Mouse (Mus musculus): ENCODE results near the gene C1ra. TPM values are rescaled to one million over a fixed set of nuclear protein-coding genes. Genes with fewer than 3 reads are reported as not detected.
"Not testable (repeated sequence)": the region's sequence is repeated elsewhere in the genome, so short reads cannot be mapped to it uniquely, and the experiment has no call there.

C1ra gene
- polyA plus RNA-seq, 1 experiment from 2014 or later = 0.55 TPM

DNA sequence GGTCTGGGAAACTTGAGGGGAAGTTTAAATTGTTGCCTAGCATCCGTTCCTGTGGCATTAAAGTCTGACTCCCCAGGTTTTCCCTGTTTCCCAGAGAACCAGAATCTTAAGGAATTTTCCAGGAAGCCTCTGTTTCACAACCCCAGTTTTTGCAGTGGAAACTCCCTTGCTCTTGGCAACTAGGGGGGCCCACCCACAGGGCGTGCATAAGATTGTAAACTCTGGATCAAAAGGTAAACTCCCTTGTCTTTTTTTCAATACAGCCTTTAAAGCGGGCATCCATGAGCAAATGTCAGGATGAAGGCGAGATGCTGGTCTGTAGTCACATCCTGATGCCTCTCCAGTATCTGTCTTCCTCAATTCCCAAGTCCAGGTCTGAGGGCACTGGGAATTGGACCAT lies 10.7 kb upstream of the C1ra start:
- Histone ChIP-seq H3K36me3 (ENCODE audit: control insufficient read depth, insufficient read depth, low read length) (no peaks in the 10 kb centered on the region), H3K9me3 (ENCODE audit: control insufficient read depth, low read length) (no peaks in the 10 kb centered on the region), H3K4me3 (ENCODE audit: control insufficient read depth in 1 of 2, insufficient read depth in 1 of 2, low read depth in 1 of 2, low read length in 2 of 2) (no peak overlapping the region), H3K4me2 (ENCODE audit: low read length) (no peak overlapping the region), H3K9ac (ENCODE audit: low read length) (no peak overlapping the region), H3K4me1 (ENCODE audit: control insufficient read depth in 2 of 2, insufficient read depth in 2 of 2, low read length in 2 of 2) (no peaks in the 10 kb centered on the region; a peak in 1 of 4 replicates), H3K27ac (replicated peaks in 1 of 2; ENCODE audit: control insufficient read depth in 1 of 2, insufficient read depth in 1 of 2, low read depth in 2 of 2, low read length in 2 of 2) (no peak overlapping the region), H3K27me3 (ENCODE audit: control insufficient read depth, insufficient read depth, low read length) (no peaks in the 10 kb centered on the region)
- WGBS = 65% methylated on average over 4 of the region's 4 CpGs
- no peak for ATAC-seq (ENCODE audit: insufficient number of reproducible peaks, insufficient read depth, low FRiP score, low read depth)

DNA sequence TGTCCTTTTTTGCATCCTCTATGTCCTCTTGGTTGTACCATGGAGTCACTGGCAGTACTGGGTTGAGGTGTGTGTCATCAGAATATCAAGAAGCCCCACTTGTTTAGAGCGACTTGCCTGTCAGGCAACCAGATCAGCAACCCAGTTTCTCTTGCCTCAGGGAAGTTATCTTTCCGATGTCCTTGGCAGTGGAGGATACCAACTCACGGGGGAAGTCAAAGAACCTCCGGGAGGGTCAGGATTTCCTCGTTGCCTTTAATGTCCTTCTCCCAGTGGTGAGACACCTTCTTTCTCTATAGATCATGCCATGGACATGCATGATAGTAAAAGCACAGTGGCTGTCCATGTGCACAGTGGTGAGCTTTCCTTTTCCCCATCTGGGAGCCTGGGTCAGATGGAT lies 10.2 kb upstream of the C1ra start:
- no peak overlapping the region for H3K4me2 ChIP-seq (ENCODE audit: low read length)
- no peak overlapping the region for H3K4me3 ChIP-seq (ENCODE audit: control insufficient read depth in 1 of 2, insufficient read depth in 1 of 2, low read depth in 1 of 2, low read length in 2 of 2)
- H3K9me3 ChIP-seq (ENCODE audit: control insufficient read depth, low read length) = no peaks in the 10 kb centered on the region
- ATAC-seq (ENCODE audit: insufficient number of reproducible peaks, insufficient read depth, low FRiP score, low read depth) = no peak
- H3K36me3 ChIP-seq (ENCODE audit: control insufficient read depth, insufficient read depth, low read length) = no peaks in the 10 kb centered on the region
- WGBS = 71% methylated on average over 5 of the region's 5 CpGs
- H3K27me3 ChIP-seq (ENCODE audit: control insufficient read depth, insufficient read depth, low read length) = no peaks in the 10 kb centered on the region
- H3K4me1 ChIP-seq (ENCODE audit: control insufficient read depth in 2 of 2, insufficient read depth in 2 of 2, low read length in 2 of 2) = no peaks in the 10 kb centered on the region; a peak in 1 of 4 replicates
- H3K9ac ChIP-seq (ENCODE audit: low read length) = no peak overlapping the region
- no peak overlapping the region for H3K27ac ChIP-seq (replicated peaks in 1 of 2; ENCODE audit: control insufficient read depth in 1 of 2, insufficient read depth in 1 of 2, low read depth in 2 of 2, low read length in 2 of 2)

- Histone ChIP-seq H3K27ac (replicated peaks in 1 of 2; ENCODE audit: control insufficient read depth in 1 of 2, insufficient read depth in 1 of 2, low read depth in 2 of 2, low read length in 2 of 2) (no peak overlapping the region), H3K4me2 (ENCODE audit: low read length) (no peak overlapping the region), H3K9ac (ENCODE audit: low read length) (no peak overlapping the region), H3K4me1 (ENCODE audit: control insufficient read depth in 2 of 2, insufficient read depth in 2 of 2, low read length in 2 of 2) (no peaks in the 10 kb centered on the region; a peak in 1 of 4 replicates), H3K4me3 (ENCODE audit: control insufficient read depth in 1 of 2, insufficient read depth in 1 of 2, low read depth in 1 of 2, low read length in 2 of 2) (no peak overlapping the region), H3K9me3 (ENCODE audit: control insufficient read depth, low read length) (no peaks in the 10 kb centered on the region), H3K27me3 (ENCODE audit: control insufficient read depth, insufficient read depth, low read length) (no peaks in the 10 kb centered on the region), H3K36me3 (ENCODE audit: control insufficient read depth, insufficient read depth, low read length) (no peaks in the 10 kb centered on the region)
- 63% methylated on average over 4 of the region's 4 CpGs for WGBS
- no peak for ATAC-seq (ENCODE audit: insufficient number of reproducible peaks, insufficient read depth, low FRiP score, low read depth)
Measured at GRCm38 (mm10) chr6:124505028-124505427, 7.2 kb upstream of the C1ra start.

GRCm38 (mm10) chr6:124506991-124507390 lies 5.2 kb upstream of the C1ra start:
- Histone ChIP-seq H3K4me1 (ENCODE audit: control insufficient read depth in 2 of 2, insufficient read depth in 2 of 2, low read length in 2 of 2) (no peaks in the 10 kb centered on the region), H3K4me3 (ENCODE audit: control insufficient read depth in 1 of 2, insufficient read depth in 1 of 2, low read depth in 1 of 2, low read length in 2 of 2) (no peak overlapping the region), H3K36me3 (ENCODE audit: control insufficient read depth, insufficient read depth, low read length) (no peaks in the 10 kb centered on the region), H3K27me3 (ENCODE audit: control insufficient read depth, insufficient read depth, low read length) (no peaks in the 10 kb centered on the region), H3K9ac (ENCODE audit: low read length) (no peak overlapping the region), H3K4me2 (ENCODE audit: low read length) (no peak overlapping the region), H3K9me3 (ENCODE audit: control insufficient read depth, low read length) (no peaks in the 10 kb centered on the region), H3K27ac (replicated peaks in 1 of 2; ENCODE audit: control insufficient read depth in 1 of 2, insufficient read depth in 1 of 2, low read depth in 2 of 2, low read length in 2 of 2) (no peak overlapping the region)
- WGBS = 79% methylated on average over 6 of the region's 6 CpGs
- ATAC-seq (ENCODE audit: insufficient number of reproducible peaks, insufficient read depth, low FRiP score, low read depth) = no peak

- H3K27ac ChIP-seq (replicated peaks in 1 of 2; ENCODE audit: control insufficient read depth in 1 of 2, insufficient read depth in 1 of 2, low read depth in 2 of 2, low read length in 2 of 2) = no peak overlapping the region
- H3K9me3 ChIP-seq (ENCODE audit: control insufficient read depth, low read length) = no peaks in the 10 kb centered on the region
- H3K4me2 ChIP-seq (ENCODE audit: low read length) = no peak overlapping the region
- H3K9ac ChIP-seq (ENCODE audit: low read length) = no peak overlapping the region
- 63% methylated on average over 10 of the region's 10 CpGs for WGBS
- H3K27me3 ChIP-seq (ENCODE audit: control insufficient read depth, insufficient read depth, low read length) = no peaks in the 10 kb centered on the region
- no peaks in the 10 kb centered on the region for H3K4me1 ChIP-seq (ENCODE audit: control insufficient read depth in 2 of 2, insufficient read depth in 2 of 2, low read length in 2 of 2)
- H3K36me3 ChIP-seq (ENCODE audit: control insufficient read depth, insufficient read depth, low read length) = no peaks in the 10 kb centered on the region
- no peak for ATAC-seq (ENCODE audit: insufficient number of reproducible peaks, insufficient read depth, low FRiP score, low read depth)
- H3K4me3 ChIP-seq (ENCODE audit: control insufficient read depth in 1 of 2, insufficient read depth in 1 of 2, low read depth in 1 of 2, low read length in 2 of 2) = no peak overlapping the region
Measured at GRCm38 (mm10) chr6:124508292-124508691, 3.9 kb upstream of the C1ra start.

DNA sequence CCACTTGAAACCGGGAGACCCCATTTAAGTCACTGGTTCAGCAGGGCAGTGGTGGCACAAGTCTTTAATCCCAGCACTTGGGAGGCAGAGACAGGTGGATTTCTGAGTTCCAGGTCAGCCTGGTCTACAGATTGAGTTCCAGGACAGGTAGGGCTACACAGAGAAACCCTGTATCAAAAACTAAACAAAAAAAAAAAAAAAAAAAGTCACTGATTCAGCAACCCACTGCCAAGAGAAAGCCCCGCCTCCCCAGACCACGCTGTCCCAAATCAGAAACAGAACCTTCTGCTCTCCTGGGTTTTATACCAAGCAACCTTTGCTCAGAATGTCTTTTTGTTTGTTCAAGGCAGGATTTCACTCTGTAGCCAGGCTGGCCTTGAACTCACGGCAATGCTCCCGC lies 3.0 kb upstream of the C1ra start:
- H3K9me3 ChIP-seq (ENCODE audit: control insufficient read depth, low read length); H3K36me3 ChIP-seq (ENCODE audit: control insufficient read depth, insufficient read depth, low read length); H3K4me1 ChIP-seq (ENCODE audit: control insufficient read depth in 2 of 2, insufficient read depth in 2 of 2, low read length in 2 of 2); H3K27ac ChIP-seq (replicated peaks in 1 of 2; ENCODE audit: control insufficient read depth in 1 of 2, insufficient read depth in 1 of 2, low read depth in 2 of 2, low read length in 2 of 2); H3K9ac ChIP-seq (ENCODE audit: low read length); H3K4me2 ChIP-seq (ENCODE audit: low read length); ATAC-seq (ENCODE audit: insufficient number of reproducible peaks, insufficient read depth, low FRiP score, low read depth); H3K4me3 ChIP-seq (ENCODE audit: control insufficient read depth in 1 of 2, insufficient read depth in 1 of 2, low read depth in 1 of 2, low read length in 2 of 2); H3K27me3 ChIP-seq (ENCODE audit: control insufficient read depth, insufficient read depth, low read length): not testable (repeated sequence)
- WGBS = 91% methylated on average over 5 of the region's 5 CpGs

DNA sequence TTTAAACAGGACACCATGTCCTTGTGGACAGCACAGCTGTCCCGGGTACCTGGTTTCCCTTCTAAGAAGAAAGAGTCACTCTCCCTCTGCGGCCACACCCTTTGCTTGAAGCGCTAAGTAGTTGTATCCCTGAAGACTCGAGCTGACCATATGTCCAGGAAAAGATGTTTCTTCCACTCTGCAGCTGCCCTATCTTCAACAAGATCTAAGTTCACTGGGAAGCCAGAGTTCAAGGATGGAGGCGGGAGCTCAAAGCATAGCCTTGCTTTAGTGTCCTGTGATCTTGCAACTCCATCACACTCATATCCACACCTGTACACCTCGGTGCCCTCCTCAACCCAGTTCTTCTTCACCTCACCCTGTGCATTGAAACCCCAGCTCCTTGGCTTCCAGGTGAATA lies 269 bp upstream of the C1ra start:
- Histone ChIP-seq H3K4me3 (ENCODE audit: control insufficient read depth in 1 of 2, insufficient read depth in 1 of 2, low read depth in 1 of 2, low read length in 2 of 2) (no peak overlapping the region), H3K27me3 (ENCODE audit: control insufficient read depth, insufficient read depth, low read length) (no peaks in the 10 kb centered on the region), H3K9ac (ENCODE audit: low read length) (no peak overlapping the region), H3K36me3 (ENCODE audit: control insufficient read depth, insufficient read depth, low read length) (no peaks in the 10 kb centered on the region), H3K4me1 (ENCODE audit: control insufficient read depth in 2 of 2, insufficient read depth in 2 of 2, low read length in 2 of 2) (no peaks in the 10 kb centered on the region), H3K27ac (replicated peaks in 1 of 2; ENCODE audit: control insufficient read depth in 1 of 2, insufficient read depth in 1 of 2, low read depth in 2 of 2, low read length in 2 of 2) (no peak overlapping the region), H3K9me3 (ENCODE audit: control insufficient read depth, low read length) (no peaks in the 10 kb centered on the region), H3K4me2 (ENCODE audit: low read length) (no peak overlapping the region)
- ATAC-seq (ENCODE audit: insufficient number of reproducible peaks, insufficient read depth, low FRiP score, low read depth) = no peak
- WGBS = 54% methylated on average over 6 of the region's 6 CpGs

GRCm38 (mm10) chr6:124517733-124518132 lies 5.5 kb downstream of the C1ra start:
- H3K9ac ChIP-seq (ENCODE audit: low read length); ATAC-seq (ENCODE audit: insufficient number of reproducible peaks, insufficient read depth, low FRiP score, low read depth); H3K27me3 ChIP-seq (ENCODE audit: control insufficient read depth, insufficient read depth, low read length); H3K4me1 ChIP-seq (ENCODE audit: control insufficient read depth in 2 of 2, insufficient read depth in 2 of 2, low read length in 2 of 2); H3K36me3 ChIP-seq (ENCODE audit: control insufficient read depth, insufficient read depth, low read length); H3K9me3 ChIP-seq (ENCODE audit: control insufficient read depth, low read length); H3K4me3 ChIP-seq (ENCODE audit: control insufficient read depth in 1 of 2, insufficient read depth in 1 of 2, low read depth in 1 of 2, low read length in 2 of 2); H3K27ac ChIP-seq (replicated peaks in 1 of 2; ENCODE audit: control insufficient read depth in 1 of 2, insufficient read depth in 1 of 2, low read depth in 2 of 2, low read length in 2 of 2); H3K4me2 ChIP-seq (ENCODE audit: low read length): not testable (repeated sequence)
- WGBS = 90% methylated on average over 4 of the region's 4 CpGs

Data from heart, embryonic 14.5 days (tissue).